Mouse (Mus musculus) ZHBTc4 (cell line): ENCODE measurements around the gene Adora3.

Experiments
- DNase-seq: peaks from one replicate; pipeline ENCODE4 v3.0.0-alpha.2; 2011; ENCODE audit warnings: low read depth, low spot score

The Adora3 gene

DNA sequence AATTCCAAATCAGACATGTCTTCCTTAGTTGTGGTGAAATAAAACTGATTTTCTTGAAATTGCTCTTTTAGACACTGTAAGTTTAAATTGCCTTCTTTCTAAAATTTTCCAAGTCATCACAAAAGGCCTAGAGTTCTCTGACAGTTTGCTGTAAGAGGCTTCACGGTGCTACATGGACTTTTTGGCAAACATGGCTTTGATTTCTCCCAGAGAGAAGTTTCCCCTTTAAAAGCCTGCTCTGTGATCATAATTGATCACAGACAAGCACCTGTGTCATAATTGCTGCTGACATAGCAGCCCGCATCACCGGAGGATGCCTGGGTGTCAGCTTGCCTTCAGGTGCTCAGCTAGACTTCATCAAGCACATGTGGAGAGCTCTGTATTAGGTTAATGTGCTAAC lies at the start of gene Adora3, which contains the start of gene Tmigd3:
Adora3 (plus strand) TSS at position 301 of the 400 bp plus-strand sequence.
Tmigd3 (plus strand) TSS at position 346 of the 400 bp plus-strand sequence.
- DNase-seq, result no peak

DNA sequence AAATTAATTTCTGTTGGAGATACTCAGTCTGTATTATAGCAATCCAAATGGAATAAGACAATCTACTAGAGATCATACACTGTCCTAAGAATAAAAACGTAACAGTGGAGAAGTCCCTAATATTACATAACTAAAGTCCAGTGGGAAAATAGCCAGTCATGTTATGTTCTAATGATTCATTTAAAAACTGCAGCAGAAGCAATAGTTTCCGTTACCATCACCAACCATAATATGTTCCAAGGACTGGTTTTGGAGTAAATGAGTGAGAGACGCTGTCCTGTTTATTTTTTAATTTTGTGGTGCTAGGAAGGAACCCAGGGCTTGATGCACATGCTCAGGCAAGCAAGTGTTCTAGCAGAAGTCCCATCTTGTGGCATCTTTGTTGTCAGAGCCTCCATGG lies 49.2 kb upstream of the Adora3 start:
- DNase-seq, result no peak

DNA sequence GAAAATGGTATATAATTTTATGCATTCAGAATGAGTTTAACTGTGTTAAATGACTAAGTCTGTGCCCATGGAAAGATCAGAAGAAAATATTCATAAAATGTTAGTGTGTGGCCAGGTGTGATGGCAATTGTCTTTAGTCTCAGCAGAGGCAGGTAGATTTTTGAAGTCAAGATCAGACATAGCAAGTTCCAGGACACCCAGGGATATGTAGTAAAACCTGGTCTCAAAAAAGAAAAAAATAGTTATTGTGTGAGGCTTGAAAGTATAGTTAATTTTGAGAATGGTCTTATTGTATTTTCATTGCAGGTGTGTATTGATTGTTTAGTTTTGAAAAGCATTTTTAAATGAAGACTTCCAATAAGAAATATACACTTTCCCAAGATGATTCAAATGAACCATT lies 47.0 kb upstream of the Adora3 start:
- no peak for DNase-seq

GRCm38 (mm10) chr3:105824103-105824502 lies 46.6 kb upstream of the Adora3 start:
- no peak for DNase-seq

DNA sequence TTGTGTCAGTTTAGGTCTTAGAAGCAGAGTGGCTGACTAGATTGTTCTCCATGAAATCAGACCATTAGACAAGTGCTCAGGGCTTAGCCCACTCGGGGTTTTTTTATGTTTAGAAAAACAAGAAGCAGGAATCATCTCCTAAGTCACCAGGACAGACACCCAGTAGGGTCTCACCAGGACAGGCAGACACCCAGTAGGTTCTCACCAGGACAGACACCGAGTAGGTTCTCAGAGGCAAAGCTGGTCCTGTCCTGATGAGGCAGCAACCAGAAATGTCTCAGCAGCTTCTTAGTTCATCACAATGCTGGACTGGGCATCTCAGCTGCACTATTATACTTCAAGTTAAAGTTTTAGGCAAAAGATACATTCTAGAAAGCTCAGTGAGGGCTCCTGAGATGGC lies 46.0 kb upstream of the Adora3 start:
- no peak for DNase-seq

DNA sequence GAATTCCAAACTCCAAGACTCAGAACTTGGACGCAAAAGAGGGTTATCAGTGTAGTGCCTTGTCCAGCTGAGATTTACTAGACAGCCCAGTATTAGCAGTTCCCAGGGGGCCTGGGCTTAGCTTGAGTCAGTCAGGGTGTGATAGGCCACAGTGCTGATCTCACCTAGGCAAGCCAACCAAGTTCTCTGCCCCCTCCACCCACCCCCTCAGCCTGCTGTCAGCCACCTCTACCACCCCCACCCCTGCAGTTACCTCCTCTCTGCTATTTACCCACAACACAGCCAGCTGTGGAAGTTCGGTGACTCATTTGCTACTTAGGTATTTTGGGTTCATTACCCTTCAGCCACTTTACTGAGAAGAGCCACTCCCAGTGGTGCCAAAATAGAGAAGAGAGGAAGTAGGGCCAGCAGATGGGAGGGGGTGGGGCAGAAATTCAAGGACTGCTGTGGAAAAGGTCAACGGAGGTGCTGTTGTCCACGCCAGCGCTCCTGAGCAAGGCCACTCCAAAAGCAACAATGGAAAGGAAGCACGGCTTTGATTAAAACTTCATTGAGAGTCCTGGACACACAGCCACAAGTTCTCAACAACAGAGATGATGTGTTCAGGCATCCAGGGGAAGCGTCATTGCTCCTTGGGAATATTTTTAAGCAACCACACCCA lies 45.0 kb upstream of the Adora3 start:
- DNase-seq, result peak; percentile 47

- no peak for DNase-seq
Measured at GRCm38 (mm10) chr3:105831584-105831983, 39.1 kb upstream of the Adora3 start.

GRCm38 (mm10) chr3:105835875-105836274 lies 34.8 kb upstream of the Adora3 start:
- DNase-seq, result no peak

GRCm38 (mm10) chr3:105836883-105837282 lies 33.8 kb upstream of the Adora3 start:
- no peak for DNase-seq

GRCm38 (mm10) chr3:105838655-105839054 lies 32.0 kb upstream of the Adora3 start:
- DNase-seq, result no peak

GRCm38 (mm10) chr3:105839836-105840235 lies 30.8 kb upstream of the Adora3 start:
- DNase-seq, result no peak

- DNase-seq, result no peak
Measured at GRCm38 (mm10) chr3:105846294-105847069, 24.2 kb upstream of the Adora3 start.

- DNase-seq, result no peak
Measured at GRCm38 (mm10) chr3:105853781-105854180, 16.9 kb upstream of the Adora3 start.

- DNase-seq, result no peak
Measured at GRCm38 (mm10) chr3:105854786-105855185, 15.9 kb upstream of the Adora3 start.

DNA sequence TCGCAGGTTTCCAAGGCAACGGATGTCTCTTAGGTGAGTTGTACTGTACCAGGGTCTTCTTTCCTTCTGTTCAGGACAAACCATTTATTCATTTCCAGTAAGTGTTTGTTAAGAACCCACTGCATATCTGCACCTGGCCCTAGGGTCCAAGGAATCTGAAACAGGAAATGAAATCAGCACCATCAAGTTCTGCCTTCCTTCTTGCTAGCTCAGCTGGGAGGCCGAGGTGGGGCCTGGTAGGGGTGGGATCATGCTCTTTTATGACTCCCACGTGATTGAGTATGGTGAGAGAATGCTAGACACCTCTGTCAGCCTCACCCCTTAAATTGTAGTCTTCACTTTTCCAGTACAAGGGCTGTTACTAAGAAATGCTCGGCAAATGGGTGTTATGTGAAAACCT lies 13.1 kb upstream of the Adora3 start:
- DNase-seq, result no peak

DNA sequence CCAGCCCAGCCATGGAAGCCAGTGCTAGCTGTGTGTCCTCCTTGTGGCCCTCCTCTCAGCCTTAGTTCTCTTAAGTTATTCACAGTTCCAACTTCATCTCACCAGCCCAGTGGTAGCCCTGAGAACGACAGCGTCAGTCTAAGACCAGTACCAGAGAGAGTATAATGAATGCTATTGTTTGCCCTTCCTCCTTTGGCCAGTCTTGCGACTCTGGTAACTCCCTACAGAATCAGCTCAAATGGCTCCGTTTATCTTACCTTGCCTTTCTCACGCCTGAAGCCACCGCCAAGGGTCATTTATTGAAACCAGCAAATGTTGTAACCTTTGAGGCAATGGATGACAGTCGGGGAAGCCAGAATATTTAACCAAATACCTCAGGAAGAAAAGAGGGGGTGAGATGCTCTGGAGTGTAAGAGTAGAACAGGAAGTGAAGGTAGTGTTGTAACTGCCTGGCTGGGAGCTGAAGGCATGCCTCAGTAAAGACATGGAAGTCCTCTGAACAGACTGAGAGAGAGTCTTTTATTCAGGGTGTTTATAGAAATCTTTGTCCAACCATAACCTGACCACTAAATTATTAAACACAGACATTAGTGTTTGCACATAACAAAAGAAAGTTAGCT lies 8.8 kb upstream of the Adora3 start:
- DNase-seq, result peak; percentile 23

DNA sequence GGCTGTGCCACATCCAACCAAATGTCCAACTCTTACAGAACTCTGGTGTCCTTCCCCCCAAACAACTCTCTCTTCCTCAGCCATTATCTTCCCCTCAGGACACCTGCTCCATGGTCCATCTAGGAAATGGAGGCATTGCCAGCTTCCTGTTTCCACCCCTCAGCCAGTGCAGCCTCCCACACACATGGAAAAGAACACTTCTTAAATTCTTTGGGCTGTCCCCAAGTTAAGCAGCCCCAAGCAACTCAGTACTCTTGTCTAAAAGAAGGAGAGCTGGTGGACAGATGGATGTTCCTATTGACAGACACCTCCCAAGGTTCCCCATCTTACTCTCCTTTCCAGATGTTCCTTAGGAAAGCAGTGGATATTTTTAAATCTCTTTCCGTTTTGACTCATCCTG lies 6.5 kb upstream of the Adora3 start:
- no peak for DNase-seq

- no peak for DNase-seq
Measured at GRCm38 (mm10) chr3:105865122-105865521, 5.5 kb upstream of the Adora3 start.

GRCm38 (mm10) chr3:105868135-105868534 lies 2.5 kb upstream of the Adora3 start:
- DNase-seq, result no peak

GRCm38 (mm10) chr3:105872034-105872433 lies 1.4 kb downstream of the Adora3 start:
- DNase-seq, result no peak

- no peak for DNase-seq
Measured at GRCm38 (mm10) chr3:105872579-105872978, 1.9 kb downstream of the Adora3 start.
